In genomic region chr3:101502086-101502760, GRCm38 (mm10) we compare ENCODE assay signal across 16 mouse cellular contexts.
DNase-seq lines count a peak whose midpoint lies in the region; ATAC-seq lines count a peak whose summit lies in the region.
"Had no signal": no experiment of that assay in that cellular context is flagged by ENCODE, and none has a peak within 500 bp of the region (broad histone marks: within the 10 kb centered on the region; RNA-seq: fewer than 3 reads in every experiment).

No protein-coding gene starts in this region.

- no peak overlapping the region for H3K4me3 ChIP-seq in midbrain, embryonic 10.5 days
- H3K4me3 ChIP-seq in midbrain, embryonic 15.5 days: no peak overlapping the region
- H3K4me3 ChIP-seq in forebrain, embryonic 12.5 days (replicated peaks): no peak overlapping the region
- H3K4me3 ChIP-seq in intestine, embryonic 16.5 days (ENCODE audit: low read length): no peak overlapping the region
- H3K4me3 ChIP-seq: intestine, embryonic 15.5 days; megakaryocyte, embryonic 14.5 days; neural tube, embryonic 12.5 days; stomach, embryonic 15.5 days had no signal

- peaks cover 16% of the 10 kb centered on the region; the same call in 1 of the 2 replicates for H3K27me3 ChIP-seq in midbrain, embryonic 10.5 days (ENCODE audit: low read depth, poor library complexity, severe bottlenecking)
- no peaks in the 10 kb centered on the region for H3K27me3 ChIP-seq in midbrain, embryonic 15.5 days (replicated peaks)
- H3K27me3 ChIP-seq in forebrain, embryonic 12.5 days: peaks cover 19% of the 10 kb centered on the region; the same call in 1 of the 2 replicates
- H3K27me3 ChIP-seq in intestine, embryonic 16.5 days (replicated peaks; ENCODE audit: control insufficient read depth, insufficient read depth, low read length): no peaks in the 10 kb centered on the region
- H3K27me3 ChIP-seq: intestine, embryonic 15.5 days; neural tube, embryonic 12.5 days; stomach, embryonic 15.5 days had no signal

- no peaks in the 10 kb centered on the region for H3K9me3 ChIP-seq in midbrain, embryonic 10.5 days (replicated peaks)
- H3K9me3 ChIP-seq in midbrain, embryonic 15.5 days: no peaks in the 10 kb centered on the region
- H3K9me3 ChIP-seq in forebrain, embryonic 12.5 days: no peaks in the 10 kb centered on the region
- no peaks in the 10 kb centered on the region for H3K9me3 ChIP-seq in intestine, embryonic 16.5 days (ENCODE audit: control insufficient read depth, low read length)
- H3K9me3 ChIP-seq: G1E; intestine, embryonic 15.5 days; megakaryocyte, embryonic 14.5 days; neural tube, embryonic 12.5 days; stomach, embryonic 15.5 days had no signal

- 42% methylated on average over 14 of the region's 14 CpGs for WGBS in midbrain, embryonic 10.5 days
- WGBS in midbrain, embryonic 15.5 days: 37% methylated on average over 14 of the region's 14 CpGs
- WGBS in forebrain, embryonic 12.5 days: 43% methylated on average over 14 of the region's 14 CpGs
- WGBS in intestine, embryonic 16.5 days: 44% methylated on average over 14 of the region's 14 CpGs

- H3K4me2 ChIP-seq in midbrain, embryonic 15.5 days: no peak overlapping the region
- H3K4me2 ChIP-seq in forebrain, embryonic 12.5 days: no peak overlapping the region
- H3K4me2 ChIP-seq in intestine, embryonic 16.5 days (ENCODE audit: low read depth, low read length): no peak overlapping the region
- H3K4me2 ChIP-seq: intestine, embryonic 15.5 days; neural tube, embryonic 12.5 days; stomach, embryonic 15.5 days had no signal

- peak overlapping the region; percentile 55; the same call in 1 of the 2 replicates for H3K27ac ChIP-seq in midbrain, embryonic 10.5 days (replicated peaks)
- H3K27ac ChIP-seq in midbrain, embryonic 15.5 days: no peak overlapping the region
- no peak overlapping the region for H3K27ac ChIP-seq in forebrain, embryonic 12.5 days
- H3K27ac ChIP-seq in intestine, embryonic 16.5 days (ENCODE audit: low read length): no peak overlapping the region
- H3K27ac ChIP-seq: intestine, embryonic 15.5 days; neural tube, embryonic 12.5 days; stomach, embryonic 15.5 days had no signal

- DNase-seq in adrenal gland, adult 2 months: peak; percentile 50
- DNase-seq in adrenal gland, adult 18-20 months (ENCODE audit: low spot score in 2 of 2): no peak
- no peak for DNase-seq in midbrain, embryonic 10.5 days (ENCODE audit: low spot score)
- peak; percentile 81 for DNase-seq in kidney, postnatal 14 days
- DNase-seq in thymus, postnatal 36 days: peak; percentile 55 to 62
- DNase-seq: liver, postnatal 0 days; right cerebral cortex, adult 18-20 months had no signal

- peaks cover 33% of the 10 kb centered on the region for H3K4me1 ChIP-seq in midbrain, embryonic 10.5 days
- H3K4me1 ChIP-seq in midbrain, embryonic 15.5 days: peaks cover 16% of the 10 kb centered on the region
- peaks cover 15% of the 10 kb centered on the region for H3K4me1 ChIP-seq in forebrain, embryonic 12.5 days
- H3K4me1 ChIP-seq in intestine, embryonic 16.5 days (ENCODE audit: control insufficient read depth, insufficient read depth, low read length): peaks cover 24% of the 10 kb centered on the region

- no peaks in the 10 kb centered on the region for H3K36me3 ChIP-seq in midbrain, embryonic 10.5 days
- no peaks in the 10 kb centered on the region for H3K36me3 ChIP-seq in midbrain, embryonic 15.5 days (replicated peaks)
- no peaks in the 10 kb centered on the region for H3K36me3 ChIP-seq in forebrain, embryonic 12.5 days (replicated peaks)
- no peaks in the 10 kb centered on the region for H3K36me3 ChIP-seq in intestine, embryonic 16.5 days (ENCODE audit: control insufficient read depth, insufficient read depth, low read length)
- H3K36me3 ChIP-seq: G1E; intestine, embryonic 15.5 days; neural tube, embryonic 12.5 days; stomach, embryonic 15.5 days had no signal

- no peak overlapping the region for H3K9ac ChIP-seq in midbrain, embryonic 15.5 days
- H3K9ac ChIP-seq in forebrain, embryonic 12.5 days: no peak overlapping the region
- H3K9ac ChIP-seq in intestine, embryonic 16.5 days (ENCODE audit: low read depth, low read length): no peak overlapping the region
- H3K9ac ChIP-seq: intestine, embryonic 15.5 days; liver, postnatal 0 days; neural tube, embryonic 12.5 days; stomach, embryonic 15.5 days had no signal

- no peak for ATAC-seq in midbrain, embryonic 15.5 days (replicated peaks)
- ATAC-seq in forebrain, embryonic 12.5 days (ENCODE audit: low FRiP score): no peak
- no peak for ATAC-seq in intestine, embryonic 16.5 days
- ATAC-seq: activated CD4-positive, CD25-positive, alpha-beta regulatory T cell, adult 4 months; intestine, embryonic 15.5 days; liver, postnatal 0 days had no signal

Comparison
In these comparisons a context has a peak if more than half of its experiments do, and no peak if none do; other contexts are left out.
1. DNase-seq: peak in adrenal gland, adult 2 months (single experiment), kidney, postnatal 14 days (single experiment) and thymus, postnatal 36 days (2 of 2); none in adrenal gland, adult 18-20 months (0 of 2) and midbrain, embryonic 10.5 days (single experiment).